Mouse (Mus musculus): Measurements from ENCODE around the gene Slc7a10.

DNA sequence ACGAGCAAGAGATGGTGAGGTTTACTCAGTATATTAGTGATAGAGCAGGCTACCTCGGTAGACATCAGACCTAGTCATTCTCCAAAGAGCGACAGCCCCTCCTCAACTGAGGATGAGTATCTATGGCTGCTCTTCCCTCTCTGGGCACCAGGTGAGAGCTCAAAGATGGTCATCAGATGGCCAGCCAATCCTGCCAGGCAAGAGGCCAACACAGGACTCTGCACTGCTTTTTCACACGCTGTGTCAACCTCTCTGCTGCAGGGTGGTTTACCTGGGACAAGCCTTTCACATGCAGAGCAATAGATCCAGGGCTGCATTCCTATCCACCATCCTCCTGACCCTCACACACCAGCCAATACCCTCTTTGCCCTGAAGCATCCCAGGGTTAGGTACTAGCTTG lies 25.6 kb downstream of the Slc7a10 start:
- TF ChIP-seq POLR2A (IDR thresholded peaks at IDR 0.05; ENCODE audit: insufficient read depth, low read depth, low read length), result no peak
- no peak for TF ChIP-seq CTCF (IDR thresholded peaks at IDR 0.05)

All from heart, adult 2 months (tissue).